Mouse (Mus musculus) midbrain, embryonic 15.5 days (tissue): Measurements from ENCODE around the gene Ngfr. TPM values are rescaled to one million over a fixed set of nuclear protein-coding genes. Genes with fewer than 3 reads are reported as not detected.

Experiments used
- ATAC-seq: fragments of 200-750 bp; cut with Nextera tagmentation; replicated peaks from 2 replicates; pipeline ENCODE4 v1.8.0; 2017; ENCODE audit warnings: moderate TSS enrichment
- H3K27ac ChIP-seq: fragments of 300-500 bp; sonication (generic); 2 replicates; pipeline ENCODE4 v1.5.1; 2015; ENCODE audit warnings: mild to moderate bottlenecking, inconsistent platforms
- H3K27me3 ChIP-seq: fragments of 300-500 bp; sonication (generic); replicated peaks from 2 replicates; pipeline ENCODE4 v1.6.1; 2015; ENCODE audit warnings: inconsistent platforms
- H3K36me3 ChIP-seq: fragments of 300-500 bp; sonication (generic); replicated peaks from 2 replicates; pipeline ENCODE4 v1.6.1; 2015; ENCODE audit warnings: inconsistent platforms
- H3K4me1 ChIP-seq: fragments of 300-500 bp; sonication (generic); 2 replicates; pipeline ENCODE4 v1.6.1; 2015; ENCODE audit warnings: inconsistent platforms
- H3K4me2 ChIP-seq: fragments of 300-500 bp; sonication (generic); 2 replicates; pipeline ENCODE4 v1.6.1; 2015; ENCODE audit warnings: inconsistent platforms, mild to moderate bottlenecking, moderate library complexity
- H3K4me3 ChIP-seq: fragments of 300-500 bp; sonication (generic); 2 replicates; pipeline ENCODE4 v1.5.1; 2015; ENCODE audit warnings: mild to moderate bottlenecking, inconsistent platforms
- H3K9ac ChIP-seq: fragments of 300-500 bp; sonication (generic); 2 replicates; pipeline ENCODE4 v1.6.1; 2015; ENCODE audit warnings: mild to moderate bottlenecking, inconsistent platforms
- H3K9me3 ChIP-seq: fragments of 300-500 bp; sonication (generic); 2 replicates; pipeline ENCODE4 v1.6.1; 2016; ENCODE audit warnings: inconsistent platforms
- WGBS: fragments of 180-500 bp; shearing (Covaris S2); methylation state at CpG from one replicate; pipeline ENCODE4 v1.1.7; 2015; ENCODE audit warnings: mixed read lengths; 5-methylcytosine and 5-hydroxymethylcytosine counted together
- polyA plus RNA-seq: library from polyadenylated mRNA; unstranded; fragments of >200 nt; fragmentation: Nextera tagmentation; extraction: Ambion mirVana; gene quantifications from 2 replicates; pipeline ENCODE4 v1.2.1, GENCODE M21; 2015

Ngfr gene
- polyA plus RNA-seq, 1 experiment from 2014 or later, result 14.0 TPM

DNA sequence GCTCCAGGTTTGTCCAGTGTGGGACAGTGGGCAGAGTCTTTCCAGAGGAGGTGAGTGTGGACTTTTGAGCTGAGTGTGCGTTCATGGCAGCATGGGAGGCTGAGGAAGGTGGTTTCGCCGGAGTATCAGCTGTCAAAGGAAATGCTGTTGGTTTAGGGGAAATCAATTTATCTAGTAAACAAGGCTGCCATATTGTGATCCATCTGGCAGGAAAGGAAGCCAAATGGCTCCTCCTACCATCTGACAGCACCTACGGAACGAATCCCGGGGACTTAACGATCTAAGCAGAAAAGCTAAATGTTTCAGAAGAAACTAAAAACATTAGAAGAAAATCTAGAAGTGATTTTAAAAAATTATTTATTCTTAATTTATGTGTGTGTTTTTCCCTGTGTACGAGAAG lies 60.2 kb downstream of the Ngfr start:
- H3K4me2 ChIP-seq, result no peak overlapping the region
- H3K9ac ChIP-seq, result no peak overlapping the region
- H3K36me3 ChIP-seq, result no peaks in the 10 kb centered on the region
- no peak overlapping the region for H3K27ac ChIP-seq
- H3K9me3 ChIP-seq, result no peaks in the 10 kb centered on the region
- WGBS, result 88% methylated on average over 8 of the region's 8 CpGs
- H3K4me3 ChIP-seq, result no peak overlapping the region
- 0 out of 2 replicates have a peak, but pooled peaks cover 4% of the 10 kb centered on the region for H3K27me3 ChIP-seq
- no peaks in the 10 kb centered on the region for H3K4me1 ChIP-seq
- ATAC-seq, result no peak

DNA sequence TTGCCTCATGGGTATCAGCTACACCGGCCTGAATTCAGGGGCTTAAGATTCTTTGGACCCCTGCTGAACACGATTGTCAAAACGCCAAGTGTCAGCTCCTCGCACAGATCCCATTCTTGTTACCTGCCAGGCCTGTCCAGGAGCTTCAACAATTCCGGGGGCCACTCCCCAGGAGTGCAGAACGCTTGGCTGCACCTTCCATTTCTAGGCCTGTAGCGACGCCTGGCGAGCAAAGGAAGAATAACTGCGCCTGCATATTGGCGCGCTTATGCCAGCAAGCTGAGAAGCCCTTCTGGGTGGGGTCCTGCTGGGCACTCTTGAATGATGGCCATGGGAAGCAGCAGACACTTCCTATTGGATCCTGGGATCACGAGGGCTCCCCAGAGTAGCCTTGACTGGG lies 66.0 kb downstream of the Ngfr start:
- peaks cover 12% of the 10 kb centered on the region for H3K4me1 ChIP-seq
- no peak overlapping the region for H3K27ac ChIP-seq
- ATAC-seq, result peak; percentile 62; the same call in 1 of the 2 replicates
- peak overlapping the region; percentile 47 for H3K4me2 ChIP-seq
- WGBS, result under 1% methylated on average over 13 of the region's 13 CpGs
- peak overlapping the region; percentile 22 for H3K4me3 ChIP-seq
- H3K9ac ChIP-seq, result 0 out of 2 replicates have a peak overlapping the region, but pooled peaks have one; percentile 16
- no peaks in the 10 kb centered on the region for H3K9me3 ChIP-seq
- no peaks in the 10 kb centered on the region for H3K36me3 ChIP-seq
- H3K27me3 ChIP-seq, result peaks cover 9% of the 10 kb centered on the region; the same call in 1 of the 2 replicates

GRCm38 (mm10) chr11:95520456-95521072 lies 67.0 kb downstream of the Ngfr start:
- WGBS, result 3% methylated on average over 27 of the region's 27 CpGs
- H3K4me3 ChIP-seq, result peak overlapping the region; percentile 29
- ATAC-seq, result peak; percentile 82
- H3K27me3 ChIP-seq, result peaks cover 14% of the 10 kb centered on the region; the same call in 1 of the 2 replicates
- no peaks in the 10 kb centered on the region for H3K9me3 ChIP-seq
- no peaks in the 10 kb centered on the region for H3K36me3 ChIP-seq
- peaks cover 19% of the 10 kb centered on the region for H3K4me1 ChIP-seq
- H3K9ac ChIP-seq, result peak overlapping the region; percentile 8; the same call in 1 of the 2 replicates
- H3K4me2 ChIP-seq, result peak overlapping the region; percentile 47
- peak overlapping the region; percentile 68 for H3K27ac ChIP-seq

- ATAC-seq, result no peak
- Histone ChIP-seq H3K27me3 (peaks cover 16% of the 10 kb centered on the region; the same call in 1 of the 2 replicates), H3K4me2 (no peak overlapping the region), H3K9ac (no peak overlapping the region), H3K4me1 (peaks cover 19% of the 10 kb centered on the region), H3K27ac (peak overlapping the region; percentile 68; the same call in 1 of the 2 replicates), H3K4me3 (no peak overlapping the region), H3K9me3 (no peaks in the 10 kb centered on the region), H3K36me3 (no peaks in the 10 kb centered on the region)
- 41% methylated on average over 3 of the region's 3 CpGs for WGBS
These were observed 67.5 kb downstream of the Ngfr start for GRCm38 (mm10) chr11:95519996-95520395.

DNA sequence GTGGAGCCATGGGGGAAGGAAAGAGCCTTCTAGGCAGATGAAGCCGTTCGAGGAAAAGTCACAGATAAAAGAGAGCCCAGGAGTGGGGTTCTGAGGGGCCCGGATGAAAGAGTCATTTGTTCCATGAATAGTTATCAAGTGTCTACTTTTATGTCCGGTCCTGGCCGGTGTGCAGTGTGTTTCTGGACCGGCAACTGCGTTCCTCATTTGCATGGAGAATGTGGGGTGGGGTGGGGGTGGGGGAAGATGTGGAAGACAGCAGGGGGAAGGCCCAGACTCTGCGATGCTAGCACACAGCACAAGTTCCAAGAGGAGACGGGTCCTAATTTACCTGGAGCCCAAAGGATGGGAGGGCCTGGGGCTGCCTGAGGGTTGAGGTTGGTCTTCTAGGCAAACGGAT lies 68.2 kb downstream of the Ngfr start:
- H3K4me3 ChIP-seq, result no peak overlapping the region
- ATAC-seq, result no peak
- H3K4me1 ChIP-seq, result peaks cover 25% of the 10 kb centered on the region
- WGBS, result 51% methylated on average over 10 of the region's 10 CpGs
- H3K9ac ChIP-seq, result no peak overlapping the region
- no peaks in the 10 kb centered on the region for H3K9me3 ChIP-seq
- H3K27ac ChIP-seq, result no peak overlapping the region
- H3K4me2 ChIP-seq, result no peak overlapping the region
- H3K36me3 ChIP-seq, result no peaks in the 10 kb centered on the region
- peaks cover 14% of the 10 kb centered on the region for H3K27me3 ChIP-seq

Other genes starting within 250 kb of the Ngfr start
- gene Slc35b1, start 203.0 kb downstream of the Ngfr start, polyA plus RNA-seq, result 143 TPM in 2 replicates
- gene Spop, start 173.7 kb downstream of the Ngfr start, polyA plus RNA-seq, result 208 and 234 TPM in 2 replicates
- gene Nxph3, start 73.2 kb downstream of the Ngfr start, polyA plus RNA-seq, result 3.2 and 4.4 TPM in 2 replicates
- gene Phb, start 79.2 kb upstream of the Ngfr start, polyA plus RNA-seq, result 166 and 185 TPM in 2 replicates
- 28.4 and 28.9 TPM in 2 replicates for gene Zfp652, start 124.9 kb upstream of the Ngfr start, polyA plus RNA-seq
- 1.1 and 1.7 TPM in 2 replicates for gene B130006D01Rik, start 135.9 kb upstream of the Ngfr start, polyA plus RNA-seq
- not detected in 2 replicates for gene Phospho1, start 236.8 kb upstream of the Ngfr start, polyA plus RNA-seq
- 2.8 and 3.6 TPM in 2 replicates for gene Gngt2, start 249.5 kb upstream of the Ngfr start, polyA plus RNA-seq